Mouse (Mus musculus): ENCODE data around the gene Dgcr8. TPM values are rescaled to one million over a fixed set of nuclear protein-coding genes. Genes with fewer than 3 reads are reported as not detected.

Gene Dgcr8
- polyA plus RNA-seq, 2 experiments = 8.8 to 23.4 TPM

- Histone ChIP-seq H3K4me3 (ENCODE audit: insufficient read depth in 1 of 2, low read depth in 2 of 2, low read length in 2 of 2) (no peak overlapping the region), H3K4me2 (ENCODE audit: low read depth) (no peak overlapping the region), H3K9me3 (ENCODE audit: control insufficient read depth, low read length) (no peaks in the 10 kb centered on the region), H3K27ac (no peak overlapping the region), H3K4me1 (replicated peaks; ENCODE audit: control insufficient read depth in 2 of 2, insufficient read depth in 2 of 2, low read length in 1 of 2) (no peaks in the 10 kb centered on the region), H3K36me3 (replicated peaks; ENCODE audit: control insufficient read depth, insufficient read depth, low read depth) (no peaks in the 10 kb centered on the region), H3K9ac (replicated peaks) (no peak overlapping the region), H3K27me3 (ENCODE audit: control insufficient read depth, insufficient read depth, low read length) (no peaks in the 10 kb centered on the region)
- 35% methylated on average over 10 of the region's 10 CpGs for WGBS (ENCODE audit: insufficient replicate concordance)
- TF ChIP-seq EP300 (IDR thresholded peaks at IDR 0.05; ENCODE audit: low read depth) (no peak), CTCF (IDR thresholded peaks at IDR 0.05; ENCODE audit: low read depth) (peak; percentile 97)
- peak in 2 of 3 experiments; percentile 18 to 25 for DNase-seq (ENCODE audit: low read depth in 3 of 3, low spot score in 3 of 3)
- no peak for ATAC-seq (ENCODE audit: insufficient read depth)
Measured at GRCm38 (mm10) chr16:18211417-18212171, 77.5 kb downstream of the Dgcr8 start.

- Histone ChIP-seq H3K4me3 (ENCODE audit: insufficient read depth in 1 of 2, low read depth in 2 of 2, low read length in 2 of 2) (no peak overlapping the region), H3K36me3 (replicated peaks; ENCODE audit: control insufficient read depth, insufficient read depth, low read depth) (no peaks in the 10 kb centered on the region), H3K4me2 (ENCODE audit: low read depth) (no peak overlapping the region), H3K27me3 (ENCODE audit: control insufficient read depth, insufficient read depth, low read length) (no peaks in the 10 kb centered on the region), H3K9me3 (ENCODE audit: control insufficient read depth, low read length) (no peaks in the 10 kb centered on the region), H3K27ac (no peak overlapping the region), H3K4me1 (replicated peaks; ENCODE audit: control insufficient read depth in 2 of 2, insufficient read depth in 2 of 2, low read length in 1 of 2) (no peaks in the 10 kb centered on the region), H3K9ac (replicated peaks) (no peak overlapping the region)
- 17% methylated on average over 8 of the region's 8 CpGs for WGBS (ENCODE audit: insufficient replicate concordance)
- ATAC-seq (ENCODE audit: insufficient read depth) (no peak), DNase-seq (ENCODE audit: low read depth in 3 of 3, low spot score in 3 of 3) (peak in 1 of 3 experiments; percentile 15)
- TF ChIP-seq EP300 (IDR thresholded peaks at IDR 0.05; ENCODE audit: low read depth) = no peak
- peak; percentile 85 for TF ChIP-seq CTCF (IDR thresholded peaks at IDR 0.05; ENCODE audit: low read depth)
Measured at GRCm38 (mm10) chr16:18210701-18211416, 78.2 kb downstream of the Dgcr8 start.

MicroRNA genes within 50 kb of the gene (microRNA counts, 519-probe panel; counts per million panel counts)
- microRNA mmu-miR-1306 (69.9 counts per million), microRNA mmu-miR-185 (6,277 counts per million, percentile 50 among the panel's probes with 10 or more counts)

Small RNA genes within 50 kb of the gene (microRNA-seq; reads per million reads assigned to microRNA genes)
- gene Gm24572 (3.0 reads per million), gene Mir1306 (228 reads per million, percentile 58 among the genes with 10 or more reads in this experiment), gene Mir185 (2,426 reads per million, percentile 82 among the genes with 10 or more reads in this experiment)

Other genes starting within 250 kb of the Dgcr8 start
- 11.4 and 12.5 TPM in 2 replicates for gene Dgcr6, start 236.4 kb downstream of the Dgcr8 start, polyA plus RNA-seq (2012; rRNA removed)
- gene Dgcr6, start 236.4 kb downstream of the Dgcr8 start, polyA plus RNA-seq (2014; fragmentation: Nextera tagmentation; extraction: Ambion mirVana) = 22.1 and 22.5 TPM in 2 replicates
- gene Prodh, start 199.0 kb downstream of the Dgcr8 start, polyA plus RNA-seq (2012; rRNA removed) = 4.3 and 5.5 TPM in 2 replicates
- 2.6 and 3.2 TPM in 2 replicates for gene Prodh, start 199.0 kb downstream of the Dgcr8 start, polyA plus RNA-seq (2014; fragmentation: Nextera tagmentation; extraction: Ambion mirVana)
- 0.52 and 0.91 TPM in 2 replicates for gene Rtn4r, start 161.6 kb downstream of the Dgcr8 start, polyA plus RNA-seq (2012; rRNA removed)
- gene Rtn4r, start 161.6 kb downstream of the Dgcr8 start, polyA plus RNA-seq (2014; fragmentation: Nextera tagmentation; extraction: Ambion mirVana) = 0.32 and 0.46 TPM in 2 replicates
- not detected in 2 replicates for gene Ccdc188, start 71.4 kb downstream of the Dgcr8 start, polyA plus RNA-seq (2012; rRNA removed)
- gene Ccdc188, start 71.4 kb downstream of the Dgcr8 start, polyA plus RNA-seq (2014; fragmentation: Nextera tagmentation; extraction: Ambion mirVana) = not detected in 2 replicates
- 2.9 and 3.9 TPM in 2 replicates for gene Zdhhc8, start 54.1 kb downstream of the Dgcr8 start, polyA plus RNA-seq (2012; rRNA removed)
- gene Zdhhc8, start 54.1 kb downstream of the Dgcr8 start, polyA plus RNA-seq (2014; fragmentation: Nextera tagmentation; extraction: Ambion mirVana) = 0.88 and 1.2 TPM in 2 replicates
- 44.4 and 51.8 TPM in 2 replicates for gene Trmt2a, start 40.6 kb downstream of the Dgcr8 start, polyA plus RNA-seq (2012; rRNA removed)
- 46.2 and 47.9 TPM in 2 replicates for gene Trmt2a, start 40.6 kb downstream of the Dgcr8 start, polyA plus RNA-seq (2014; fragmentation: Nextera tagmentation; extraction: Ambion mirVana)
- 86.2 and 148 TPM in 2 replicates for gene Ranbp1, start 40.5 kb downstream of the Dgcr8 start, polyA plus RNA-seq (2012; rRNA removed)
- gene Ranbp1, start 40.5 kb downstream of the Dgcr8 start, polyA plus RNA-seq (2014; fragmentation: Nextera tagmentation; extraction: Ambion mirVana) = 338 and 364 TPM in 2 replicates
- gene Gm49776, start 30.9 kb downstream of the Dgcr8 start, polyA plus RNA-seq (2012; rRNA removed) = 0.18 and 0.40 TPM in 2 replicates
- gene Gm49776, start 30.9 kb downstream of the Dgcr8 start, polyA plus RNA-seq (2014; fragmentation: Nextera tagmentation; extraction: Ambion mirVana) = 1.3 and 1.9 TPM in 2 replicates
- 44.3 and 44.5 TPM in 2 replicates for gene Tango2, start 58.9 kb upstream of the Dgcr8 start, polyA plus RNA-seq (2012; rRNA removed)
- 58.8 and 70.3 TPM in 2 replicates for gene Tango2, start 58.9 kb upstream of the Dgcr8 start, polyA plus RNA-seq (2014; fragmentation: Nextera tagmentation; extraction: Ambion mirVana)
- 6.0 and 6.4 TPM in 2 replicates for gene Arvcf, start 58.9 kb upstream of the Dgcr8 start, polyA plus RNA-seq (2012; rRNA removed)
- gene Arvcf, start 58.9 kb upstream of the Dgcr8 start, polyA plus RNA-seq (2014; fragmentation: Nextera tagmentation; extraction: Ambion mirVana) = 4.7 and 7.4 TPM in 2 replicates
- 79.9 and 113 TPM in 2 replicates for gene Txnrd2, start 137.1 kb upstream of the Dgcr8 start, polyA plus RNA-seq (2012; rRNA removed)
- 110 and 112 TPM in 2 replicates for gene Txnrd2, start 137.1 kb upstream of the Dgcr8 start, polyA plus RNA-seq (2014; fragmentation: Nextera tagmentation; extraction: Ambion mirVana)
- gene Comt, start 137.6 kb upstream of the Dgcr8 start, polyA plus RNA-seq (2012; rRNA removed) = 73.8 and 84.7 TPM in 2 replicates
- 69.8 and 80.4 TPM in 2 replicates for gene Comt, start 137.6 kb upstream of the Dgcr8 start, polyA plus RNA-seq (2014; fragmentation: Nextera tagmentation; extraction: Ambion mirVana)
- gene Gnb1l, start 209.5 kb upstream of the Dgcr8 start, polyA plus RNA-seq (2012; rRNA removed) = 5.7 and 6.0 TPM in 2 replicates
- gene Gnb1l, start 209.5 kb upstream of the Dgcr8 start, polyA plus RNA-seq (2014; fragmentation: Nextera tagmentation; extraction: Ambion mirVana) = 7.7 and 9.0 TPM in 2 replicates
- gene Rtl10, start 209.7 kb upstream of the Dgcr8 start, polyA plus RNA-seq (2012; rRNA removed) = 2.2 and 2.3 TPM in 2 replicates
- 0.63 and 1.0 TPM in 2 replicates for gene Rtl10, start 209.7 kb upstream of the Dgcr8 start, polyA plus RNA-seq (2014; fragmentation: Nextera tagmentation; extraction: Ambion mirVana)